Mouse (Mus musculus) kidney, adult 8-10 months (tissue): ENCODE data around the gene Map3k5.
"Not testable (repeated sequence)": the region's sequence is repeated elsewhere in the genome, so short reads cannot be mapped to it uniquely, and the experiment has no call there.

ENCODE experiments used
- DNase-seq, 2 experiments: peaks; one replicate each; pipeline ENCODE4 v3.0.0; 2022

Map3k5 gene

DNA sequence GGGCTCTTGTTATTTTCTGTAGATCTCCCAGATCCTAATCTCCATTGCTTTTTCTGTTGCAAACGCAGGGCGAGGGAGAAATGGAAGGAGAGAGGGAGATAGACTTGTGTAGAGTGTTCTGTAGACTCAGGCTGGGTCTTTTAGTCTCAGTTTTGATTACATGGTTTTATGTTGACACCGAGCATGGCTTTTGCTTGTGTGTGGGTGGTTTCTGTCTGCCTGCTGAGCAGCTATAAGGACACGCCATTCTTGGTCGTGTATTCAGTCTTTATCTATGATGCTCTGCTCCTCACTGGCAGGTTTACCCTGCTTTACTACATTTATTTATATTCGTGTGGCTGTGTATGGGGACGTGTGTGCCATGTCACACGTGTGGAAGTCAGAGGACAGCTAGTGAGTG, 34.2 kb downstream of the Map3k5 start:
- DNase-seq = no peak

- no peak for DNase-seq
Measured at GRCm38 (mm10) chr10:19969831-19970460, 35.7 kb downstream of the Map3k5 start.

GRCm38 (mm10) chr10:19971491-19971890, 37.2 kb downstream of the Map3k5 start:
- DNase-seq = not testable (repeated sequence)

- no peak for DNase-seq
Measured at GRCm38 (mm10) chr10:19973321-19974108, 39.2 kb downstream of the Map3k5 start.

DNA sequence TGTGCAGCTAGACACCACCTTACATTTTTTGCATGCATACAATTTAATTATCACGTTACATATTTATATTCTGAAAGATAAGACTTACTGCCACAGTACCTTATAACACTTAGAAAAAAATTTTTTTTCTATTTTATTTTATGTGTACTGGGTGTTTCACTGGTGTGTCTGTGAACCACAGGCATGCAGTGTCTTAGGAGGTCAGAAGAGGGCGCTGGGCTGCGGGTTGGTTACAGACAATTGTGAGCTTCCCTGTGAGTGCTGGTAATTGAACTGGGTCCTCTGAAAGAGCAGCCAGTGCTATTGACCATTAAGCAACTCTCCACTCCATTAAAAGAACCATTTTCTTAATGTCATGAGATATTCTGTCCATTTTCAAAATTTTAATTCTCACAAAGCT, 43.3 kb downstream of the Map3k5 start:
- DNase-seq = no peak

GRCm38 (mm10) chr10:19978662-19979199, 44.5 kb downstream of the Map3k5 start:
- no peak for DNase-seq

DNA sequence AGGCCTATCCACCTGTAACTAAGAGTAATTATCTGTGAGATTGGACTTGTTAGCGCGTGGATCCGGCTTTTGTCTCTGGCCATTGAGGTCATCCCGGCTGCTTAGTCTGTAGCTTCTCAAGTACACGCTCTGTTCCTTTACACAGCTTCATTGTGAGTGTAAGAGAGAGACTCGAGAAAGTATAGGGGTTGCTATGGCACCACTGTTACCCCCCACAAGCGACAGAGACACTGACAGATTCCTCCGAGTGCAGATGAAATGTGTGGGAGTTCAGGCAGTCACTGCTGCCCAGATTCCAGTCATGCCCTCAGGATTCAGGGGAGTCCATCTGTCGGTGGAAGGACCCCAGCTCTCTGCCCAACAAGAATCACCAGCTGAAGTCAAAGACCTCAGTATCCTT, 53.5 kb downstream of the Map3k5 start:
- DNase-seq = no peak

GRCm38 (mm10) chr10:19989986-19990385, 55.7 kb downstream of the Map3k5 start:
- DNase-seq = no peak

- DNase-seq = no peak
Measured at GRCm38 (mm10) chr10:19990638-19991037, 56.4 kb downstream of the Map3k5 start.

DNA sequence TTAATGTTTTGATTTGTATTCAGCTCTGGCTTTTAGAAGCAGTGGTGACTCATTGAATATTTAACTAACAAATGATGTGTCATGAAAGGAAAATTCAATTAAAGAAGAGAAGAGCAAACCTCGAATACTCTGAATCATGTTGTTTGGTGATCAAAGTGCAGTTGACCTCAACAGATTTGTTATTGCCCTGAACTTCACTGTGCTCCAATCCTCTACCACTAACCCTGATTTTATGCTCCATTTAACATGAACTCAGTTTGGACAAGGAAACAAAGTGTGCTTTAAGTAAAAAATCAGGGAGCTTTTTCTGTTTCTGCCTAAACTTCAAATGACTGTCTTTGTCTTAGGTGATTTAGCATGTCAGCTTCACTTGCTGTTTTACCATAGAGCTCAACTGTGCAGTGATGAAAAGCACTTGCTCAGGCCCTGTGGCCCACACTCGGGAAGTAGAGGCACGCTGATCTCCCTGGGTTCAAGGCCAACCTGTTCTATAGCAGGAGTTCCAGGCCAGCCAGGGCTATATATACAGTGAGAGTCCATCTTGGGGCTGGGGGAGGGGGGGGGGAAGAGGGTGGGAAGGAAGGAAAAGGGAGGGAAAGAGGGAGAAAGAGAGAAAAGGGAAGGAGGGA, 57.1 kb downstream of the Map3k5 start:
- DNase-seq = peak in 1 of 2 experiments; percentile 68

- no peak for DNase-seq
Measured at GRCm38 (mm10) chr10:19991866-19992252, 57.6 kb downstream of the Map3k5 start.

GRCm38 (mm10) chr10:19994469-19995450, 60.5 kb downstream of the Map3k5 start:
- DNase-seq = peak; percentile 84 to 87

DNA sequence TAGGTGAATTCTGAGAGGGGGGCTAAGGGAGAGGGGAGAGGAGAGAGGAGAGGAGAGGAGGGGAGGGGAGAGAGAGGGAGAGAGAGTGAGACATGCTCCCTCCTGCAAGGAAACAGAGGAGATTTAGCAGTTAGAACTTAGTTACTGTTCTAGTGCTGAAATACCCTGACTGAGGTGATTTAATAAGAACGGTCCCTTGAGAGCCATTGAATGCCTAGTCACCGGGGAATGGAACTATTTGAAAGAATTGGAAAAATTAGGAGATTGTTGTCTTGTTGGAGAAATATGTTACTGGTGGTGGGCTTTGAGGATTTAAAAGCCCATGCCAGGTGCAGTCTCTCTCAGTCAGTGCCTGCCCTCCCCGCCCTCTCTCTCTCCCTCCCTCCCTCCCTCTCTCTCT, 61.9 kb downstream of the Map3k5 start:
- DNase-seq = no peak

GRCm38 (mm10) chr10:19999703-20000407, 65.6 kb downstream of the Map3k5 start:
- no peak for DNase-seq

DNA sequence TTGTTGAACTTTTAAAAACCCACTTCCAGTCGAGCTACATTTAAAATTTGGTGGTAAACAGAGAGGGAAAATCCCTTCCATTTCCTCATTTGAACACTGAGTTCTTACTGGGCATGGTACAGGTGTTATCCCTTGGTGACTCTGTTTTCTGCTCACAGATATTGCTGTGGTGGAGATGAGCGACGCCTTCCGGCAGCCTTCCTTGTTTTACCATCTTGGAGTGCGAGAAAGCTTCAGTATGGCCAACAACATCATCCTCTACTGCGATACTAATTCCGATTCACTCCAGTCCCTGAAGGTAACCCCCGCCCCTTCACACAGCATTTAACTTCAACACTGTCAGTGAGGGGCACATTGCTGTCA, 66.1 kb downstream of the Map3k5 start:
- DNase-seq = no peak

GRCm38 (mm10) chr10:20001990-20002389, 67.7 kb downstream of the Map3k5 start:
- no peak for DNase-seq

DNA sequence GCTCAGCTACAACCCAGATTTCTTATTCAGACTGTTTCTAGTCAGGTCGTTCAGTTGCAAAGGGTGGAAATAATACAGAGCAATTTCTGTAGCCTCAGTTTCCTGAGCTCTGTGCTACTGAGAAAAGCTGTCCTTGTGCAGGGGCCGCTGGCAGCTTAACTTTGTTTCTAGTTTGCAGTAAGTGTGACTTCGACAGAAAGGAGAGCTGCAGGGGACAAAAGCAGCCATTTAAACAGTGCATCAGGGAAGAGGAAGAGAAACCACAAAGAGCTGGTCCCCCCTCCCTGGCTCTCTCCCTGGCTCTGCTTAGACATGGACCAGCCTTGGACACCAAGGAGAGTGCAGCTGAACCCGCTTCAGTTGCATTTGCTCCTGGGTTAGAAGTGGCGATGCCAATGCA, 68.7 kb downstream of the Map3k5 start:
- no peak for DNase-seq

DNA sequence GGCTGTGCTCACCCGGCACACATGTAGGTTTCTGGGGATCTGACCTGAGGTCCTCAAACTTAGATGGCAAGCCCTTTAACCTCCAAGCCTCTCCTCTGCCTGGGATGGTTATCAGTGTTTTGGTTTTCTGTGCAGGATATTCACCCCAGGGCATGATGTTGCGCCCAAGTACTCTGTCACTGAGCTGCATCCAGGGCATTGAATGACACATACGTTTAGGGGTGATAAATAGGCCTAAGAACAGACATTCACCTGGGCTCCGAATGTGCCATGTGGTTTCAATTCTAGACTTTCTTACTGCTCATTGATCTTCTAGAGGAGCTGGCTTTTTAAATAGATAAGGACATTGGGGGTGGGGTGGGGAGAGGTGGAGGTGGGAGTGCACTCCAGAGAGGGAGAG, 70.5 kb downstream of the Map3k5 start:
- no peak for DNase-seq

DNA sequence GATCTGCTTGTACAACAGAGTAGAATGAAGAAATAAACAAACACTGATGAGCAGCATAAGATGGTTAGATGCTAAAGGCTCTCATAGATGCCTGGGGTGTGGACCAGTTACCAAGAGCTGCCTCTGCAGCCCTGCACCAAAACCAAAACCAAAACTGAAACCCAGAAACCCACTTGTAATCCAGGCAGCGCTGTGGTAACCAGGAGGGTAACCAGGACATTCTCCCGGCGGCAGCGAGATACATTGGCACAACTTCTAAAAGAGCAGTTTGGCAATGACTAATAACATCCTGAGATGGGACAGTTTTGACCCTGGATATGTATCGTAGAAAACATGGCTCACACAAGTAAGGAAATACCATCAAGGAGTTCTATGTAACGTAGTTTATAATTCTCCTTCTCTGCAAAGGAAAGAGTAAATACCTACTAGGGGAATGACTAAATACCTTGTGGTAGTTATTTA, 71.2 kb downstream of the Map3k5 start:
- no peak for DNase-seq

- DNase-seq = no peak
Measured at GRCm38 (mm10) chr10:20006333-20007093, 72.2 kb downstream of the Map3k5 start.

GRCm38 (mm10) chr10:20009310-20009709, 75.0 kb downstream of the Map3k5 start:
- no peak for DNase-seq
